Mouse (Mus musculus) heart, postnatal 0 days (tissue): ENCODE measurements around the gene Khdc1b.
"Not testable (repeated sequence)": the region's sequence is repeated elsewhere in the genome, so short reads cannot be mapped to it uniquely, and the experiment has no call there.

Experiments
- CTCF ChIP-seq: IDR thresholded peaks from 2 replicates; pipeline ENCODE4 v1.5.1; 2016; ENCODE audit warnings: antibody characterized with exemption, control low read depth, low read depth
- EP300 ChIP-seq: IDR thresholded peaks from 2 replicates; pipeline ENCODE4 v1.6.1; 2016; ENCODE audit warnings: antibody characterized with exemption, low read depth

DNA sequence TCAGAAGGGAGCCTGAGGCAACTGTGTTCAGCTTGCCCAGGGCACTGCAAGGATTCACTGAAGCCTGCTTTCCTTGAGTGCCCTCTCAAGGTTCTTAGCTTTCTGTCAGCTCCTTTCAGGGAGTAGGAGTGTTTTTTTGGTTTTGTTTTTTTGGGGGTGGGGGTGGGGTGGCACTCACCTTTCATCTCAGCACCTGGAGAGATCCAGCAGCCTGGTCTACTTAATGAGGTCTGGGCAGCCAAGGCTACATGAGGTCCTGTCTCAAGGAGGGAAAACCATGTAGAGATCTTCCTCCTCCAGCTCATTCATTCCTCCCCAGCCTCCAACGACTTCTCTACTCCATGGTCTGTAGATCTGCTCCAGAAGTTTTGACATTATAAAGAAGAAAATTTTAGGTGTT lies 15.3 kb upstream of the Khdc1b start, which contains the start of gene Khdc1c:
- TF ChIP-seq CTCF, EP300: not testable (repeated sequence)
